Mouse (Mus musculus): Measurements from ENCODE around the gene Igf2.

- TF ChIP-seq GATA1 (IDR thresholded peaks at IDR 0.05; ENCODE audit: low read length), result no peak
- no peak for TF ChIP-seq TAL1 (IDR thresholded peaks at IDR 0.05; ENCODE audit: low read length)
Observed at GRCm38 (mm10) chr7:142657341-142657791, 9.2 kb downstream of the Igf2 start.

All from erythroblast, embryonic 14.5 days (primary cell).